Mouse (Mus musculus) regulatory T cell (primary cell): ENCODE measurements around the gene Prmt9.

Experiments used
- in situ Hi-C: fragments of 300-600 bp; cut with MboI, MseI; formaldehyde crosslinking; loops from one replicate; pipeline ENCODE4 v1.15.1; 2025; ENCODE audit warnings: high pct_unique_total_duplicates

The Prmt9 gene

GRCm38 (mm10) chr8:77549121-77549706 lies at the start of gene Prmt9:
Prmt9 (plus strand) TSS chr8:77549397.
- in situ Hi-C loops: no loop called here

GRCm38 (mm10) chr8:77500264-77500663 lies 48.9 kb upstream of the Prmt9 start:
- in situ Hi-C loops: no loop called here

GRCm38 (mm10) chr8:77501131-77501530 lies 48.1 kb upstream of the Prmt9 start:
- in situ Hi-C loops: no loop called here

GRCm38 (mm10) chr8:77502547-77502946 lies 46.6 kb upstream of the Prmt9 start:
- in situ Hi-C loops: no loop called here

- in situ Hi-C loops: no loop called here
Observed at GRCm38 (mm10) chr8:77506539-77506938, 42.7 kb upstream of the Prmt9 start.

- in situ Hi-C loops: no loop called here
Observed at GRCm38 (mm10) chr8:77507510-77508035, 41.6 kb upstream of the Prmt9 start.

GRCm38 (mm10) chr8:77509044-77509443 lies 40.2 kb upstream of the Prmt9 start:
- in situ Hi-C loops: no loop called here

GRCm38 (mm10) chr8:77510426-77510825 lies 38.8 kb upstream of the Prmt9 start:
- in situ Hi-C loops: no loop called here

- in situ Hi-C loops: no loop called here
Observed at GRCm38 (mm10) chr8:77511750-77512493, 37.3 kb upstream of the Prmt9 start.

GRCm38 (mm10) chr8:77515201-77515600 lies 34.0 kb upstream of the Prmt9 start:
- in situ Hi-C loops: no loop called here

GRCm38 (mm10) chr8:77515786-77516185 lies 33.4 kb upstream of the Prmt9 start:
- in situ Hi-C loops: no loop called here

- in situ Hi-C loops: no loop called here
Observed at GRCm38 (mm10) chr8:77516845-77517244, 32.4 kb upstream of the Prmt9 start.

- in situ Hi-C loops: no loop called here
Observed at GRCm38 (mm10) chr8:77517301-77518200, 31.6 kb upstream of the Prmt9 start, which contains the start of gene Arhgap10. Arhgap10 (minus strand) TSS chr8:77517953.

GRCm38 (mm10) chr8:77518201-77519115 lies 30.7 kb upstream of the Prmt9 start:
- in situ Hi-C loops: no loop called here

- in situ Hi-C loops: loop anchor here (10.0 kb wide), 1 partner anchor 96 kb away; no protein-coding TSS in a partner anchor
Observed at GRCm38 (mm10) chr8:77520601-77521000, 28.6 kb upstream of the Prmt9 start.

- in situ Hi-C loops: loop anchor here (10.0 kb wide), 1 partner anchor 96 kb away; no protein-coding TSS in a partner anchor
Observed at GRCm38 (mm10) chr8:77521028-77521785, 28.0 kb upstream of the Prmt9 start.

- in situ Hi-C loops: loop anchor here (10.0 kb wide), 1 partner anchor 98 kb away; no protein-coding TSS in a partner anchor
Observed at GRCm38 (mm10) chr8:77522984-77523383, 26.2 kb upstream of the Prmt9 start.

GRCm38 (mm10) chr8:77524018-77524615 lies 25.1 kb upstream of the Prmt9 start:
- in situ Hi-C loops: loop anchor here (10.0 kb wide), 1 partner anchor 99 kb away; no protein-coding TSS in a partner anchor

- in situ Hi-C loops: loop anchor here (10.0 kb wide), 1 partner anchor 100 kb away; no protein-coding TSS in a partner anchor
Observed at GRCm38 (mm10) chr8:77524906-77525305, 24.3 kb upstream of the Prmt9 start.
